Mouse (Mus musculus) neutrophil, adult 5-6 weeks (primary cell): Measurements from ENCODE around the gene Pla2g4e. TPM values are rescaled to one million over a fixed set of nuclear protein-coding genes. Genes with fewer than 3 reads are reported as not detected.

Source experiments
- ATAC-seq: fragments of 151-379, 151-347 bp; 2 replicates; pipeline ENCODE4 v1.8.0; 2017; ENCODE audit warnings: mild to moderate bottlenecking, moderate TSS enrichment; ENCODE audit not compliant: insufficient number of reproducible peaks, poor library complexity, low FRiP score, severe bottlenecking; ENCODE audit errors: extremely low read depth
- total RNA-seq: library from RNA; stranded (forward); fragments of 200-1000 nt; gene quantifications from 2 replicates; pipeline ENCODE4 v1.2.3, GENCODE M21; 2017

The Pla2g4e gene
- total RNA-seq = not detected in 2 replicates

DNA sequence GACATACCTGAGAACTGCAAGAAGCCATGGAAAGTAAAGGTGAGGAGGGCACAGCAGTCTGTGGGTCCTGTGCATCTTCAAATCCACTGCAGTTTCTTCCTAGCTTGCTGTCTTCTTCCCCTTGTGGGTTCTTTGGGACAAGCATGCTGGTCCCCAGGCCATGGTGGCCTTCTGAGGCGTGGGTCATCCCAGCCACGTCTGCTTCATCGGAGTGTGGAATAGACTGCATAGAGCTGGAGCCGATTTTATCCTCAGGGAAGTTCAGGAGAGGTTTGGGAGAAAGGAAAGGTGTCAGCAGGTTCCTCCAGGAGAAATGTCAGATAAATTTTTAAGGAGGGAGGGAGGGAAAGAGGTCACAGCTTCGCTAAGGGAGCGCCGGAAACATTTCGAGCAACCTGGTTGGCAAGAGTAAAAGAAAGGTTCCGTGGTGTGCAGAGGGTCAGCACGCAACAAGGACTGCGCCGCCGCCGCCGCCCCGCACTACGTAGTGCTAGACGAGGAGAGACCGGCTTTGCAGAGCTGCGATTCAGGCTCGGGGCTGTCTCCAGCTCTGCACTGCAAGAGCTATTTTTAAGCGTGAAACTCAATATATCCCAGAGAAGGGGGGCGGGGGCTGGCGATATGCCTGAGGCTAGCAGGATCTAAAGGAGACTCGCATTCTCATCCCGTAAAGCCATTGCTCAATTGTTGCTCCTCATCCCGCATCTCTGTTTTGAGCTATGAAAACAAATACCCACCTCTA, at the start of gene Pla2g4e:
Pla2g4e (minus strand) TSS at position 657 of the 742 bp plus-strand sequence.
- no peak for ATAC-seq

DNA sequence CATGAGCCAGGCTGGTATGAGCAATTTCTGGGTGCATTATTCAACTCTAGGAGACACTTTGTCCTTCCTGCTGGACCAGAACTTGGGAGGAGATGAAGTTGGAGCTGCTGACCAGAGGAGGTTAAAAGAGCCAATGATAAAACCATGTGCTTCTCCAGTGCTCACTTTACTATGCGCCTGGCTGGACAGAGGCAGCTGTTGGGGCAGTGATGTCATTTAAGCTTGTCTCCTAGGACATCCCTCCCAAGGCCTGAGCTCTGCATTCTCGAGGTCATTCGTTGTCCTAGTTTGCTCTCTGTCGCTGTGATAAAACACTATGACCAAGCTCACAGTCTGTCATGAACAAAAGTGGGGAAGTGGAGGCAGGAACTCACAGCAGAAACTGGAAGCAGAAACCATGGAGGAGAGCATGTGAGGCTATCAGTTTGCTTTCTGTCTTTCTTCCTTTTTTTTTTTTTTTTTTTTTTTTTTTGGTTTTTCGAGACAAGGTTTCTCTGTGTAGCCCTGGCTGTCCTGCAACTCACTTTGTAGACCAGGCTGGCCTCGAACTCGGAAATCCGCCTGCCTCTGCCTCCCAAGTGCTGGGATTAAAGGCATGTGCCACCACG, 46.4 kb upstream of the Pla2g4e start:
- no peak for ATAC-seq

DNA sequence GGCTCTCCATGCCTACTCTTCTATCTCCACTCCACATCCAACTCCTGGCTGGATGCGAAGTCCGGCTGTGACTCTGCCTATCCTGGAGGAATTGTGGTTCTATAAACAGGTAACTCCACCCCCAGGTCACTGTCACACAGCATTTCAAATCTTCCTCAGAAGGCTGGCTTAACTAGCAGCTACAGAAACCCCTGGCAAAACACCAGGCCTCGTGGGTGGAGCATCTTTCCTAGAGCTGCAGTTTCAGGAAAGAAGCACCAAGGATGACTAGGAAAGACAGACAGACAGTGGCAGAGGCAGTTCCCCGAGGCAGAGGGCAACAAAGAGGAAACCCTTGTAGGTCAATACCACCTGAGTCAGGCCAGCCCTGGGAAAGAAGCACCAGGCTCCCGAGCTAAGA, 43.9 kb upstream of the Pla2g4e start, which contains the start of gene Pla2g4d:
Pla2g4d (minus strand) TSS at position 203 of the 400 bp plus-strand sequence.
- no peak for ATAC-seq

DNA sequence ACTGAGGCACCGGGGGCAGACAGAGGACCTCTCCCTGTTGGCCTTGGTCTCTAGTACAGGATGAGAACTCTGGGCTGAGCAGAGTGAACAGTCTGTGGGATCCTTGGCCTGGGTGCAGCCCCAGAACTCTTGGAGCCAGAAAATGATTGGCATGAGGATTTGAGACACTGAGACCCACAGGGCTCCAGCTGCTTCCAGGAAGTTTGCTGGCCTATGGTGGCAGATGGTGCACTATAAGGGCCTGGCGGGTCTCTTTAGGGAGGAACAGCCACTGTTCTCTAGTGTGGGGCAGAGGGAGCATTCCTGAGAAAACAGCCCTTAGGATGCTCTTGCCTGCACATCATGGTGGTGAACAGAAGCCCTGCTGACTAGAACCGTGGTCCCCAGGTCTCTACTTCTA, 43.3 kb upstream of the Pla2g4e start:
- no peak for ATAC-seq

DNA sequence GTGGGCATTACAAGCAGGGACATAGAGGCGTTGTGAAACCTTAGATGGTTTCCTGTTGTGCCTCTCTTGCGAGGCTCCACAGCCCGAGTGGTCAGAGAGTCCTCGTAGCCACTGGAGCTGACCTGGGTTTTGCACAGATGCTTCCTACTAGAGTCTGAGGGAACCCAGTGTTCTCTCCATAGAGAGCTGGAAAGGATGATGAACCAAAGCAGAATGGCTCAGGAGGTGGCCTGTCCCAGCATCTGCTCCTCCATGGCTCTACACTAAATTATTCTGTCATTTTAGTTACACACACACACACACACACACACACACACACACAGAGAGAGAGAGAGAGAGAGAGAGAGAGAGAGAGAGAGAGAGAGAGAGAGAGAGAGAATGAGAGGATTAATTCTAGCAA, 40.5 kb upstream of the Pla2g4e start:
- no peak for ATAC-seq

DNA sequence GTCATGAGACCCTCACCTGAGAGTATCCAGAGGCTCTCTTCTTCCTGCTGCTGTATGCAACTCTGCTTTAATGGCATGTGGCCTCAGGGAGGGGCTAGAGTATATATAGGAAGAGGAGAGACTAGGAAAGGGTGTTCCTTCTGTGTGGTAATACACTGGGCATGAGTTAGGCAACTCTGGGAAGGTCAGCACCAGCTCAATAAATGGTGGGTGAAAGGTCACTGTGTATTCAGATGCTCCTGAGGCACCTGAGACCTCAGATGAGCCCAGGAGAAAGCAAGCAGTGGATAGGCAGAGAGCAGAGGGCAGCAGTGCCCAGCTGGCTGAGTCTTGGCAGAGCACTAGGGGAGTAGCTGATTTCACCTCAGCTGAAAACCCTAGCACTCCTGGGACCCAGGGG, 39.6 kb upstream of the Pla2g4e start:
- ATAC-seq = no peak

DNA sequence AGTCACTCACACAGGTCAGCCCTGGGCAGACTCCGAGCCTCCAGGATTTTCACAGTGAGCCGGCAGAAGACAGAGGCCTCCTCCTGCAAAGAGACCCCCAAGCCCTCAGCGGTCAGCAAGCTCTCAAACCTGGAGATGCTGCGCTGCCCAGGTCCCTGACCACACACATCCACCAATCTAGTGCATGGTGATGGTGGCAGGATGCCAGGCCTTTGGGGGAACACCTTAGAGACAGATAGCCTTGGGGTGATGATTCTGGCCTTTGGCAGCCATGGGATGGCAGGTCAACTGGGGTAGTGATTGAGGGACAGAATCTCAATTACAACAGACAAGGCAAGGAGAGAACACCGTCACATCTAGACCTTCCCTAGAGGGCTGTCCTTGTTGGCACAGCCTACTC, 39.0 kb upstream of the Pla2g4e start:
- no peak for ATAC-seq

DNA sequence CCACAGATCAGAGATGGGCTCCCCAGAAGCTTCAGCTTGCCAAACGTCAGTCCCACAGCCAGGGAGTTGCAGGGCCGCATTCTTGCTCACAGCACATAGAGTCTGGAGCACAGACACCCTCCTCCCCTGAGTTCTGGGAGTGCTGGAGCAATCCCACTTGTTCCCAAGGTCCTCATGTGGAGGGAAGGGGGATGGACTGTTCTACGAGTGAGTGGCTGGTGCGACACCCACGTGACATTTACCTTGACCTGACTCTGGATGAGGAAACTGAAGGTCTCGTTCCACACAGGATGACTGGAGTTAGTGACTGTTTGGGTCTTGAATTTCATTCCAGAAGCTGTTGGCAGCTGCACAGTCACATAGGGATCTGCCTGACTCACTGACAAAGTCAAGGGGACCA, 38.4 kb upstream of the Pla2g4e start:
- ATAC-seq = no peak

DNA sequence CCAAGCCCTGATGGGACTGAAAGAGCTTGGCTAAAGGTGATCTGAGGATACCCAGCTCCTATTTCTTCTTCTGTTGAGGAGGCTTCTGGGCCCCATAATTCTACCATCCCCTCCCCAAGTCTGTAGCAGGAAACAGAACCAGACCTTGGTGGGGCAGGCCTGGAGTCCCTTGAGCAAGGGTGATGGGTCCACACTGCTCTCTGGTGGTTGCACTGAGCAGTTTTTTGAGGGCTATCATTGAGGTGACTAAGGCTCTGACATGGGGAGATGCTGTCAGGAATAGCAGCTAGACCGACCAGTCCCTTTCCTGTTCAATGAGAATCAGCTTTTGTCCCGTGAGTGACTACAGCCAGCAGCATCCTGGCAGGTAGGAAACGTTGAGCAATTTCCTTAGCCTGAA, 36.1 kb upstream of the Pla2g4e start:
- ATAC-seq = no peak

DNA sequence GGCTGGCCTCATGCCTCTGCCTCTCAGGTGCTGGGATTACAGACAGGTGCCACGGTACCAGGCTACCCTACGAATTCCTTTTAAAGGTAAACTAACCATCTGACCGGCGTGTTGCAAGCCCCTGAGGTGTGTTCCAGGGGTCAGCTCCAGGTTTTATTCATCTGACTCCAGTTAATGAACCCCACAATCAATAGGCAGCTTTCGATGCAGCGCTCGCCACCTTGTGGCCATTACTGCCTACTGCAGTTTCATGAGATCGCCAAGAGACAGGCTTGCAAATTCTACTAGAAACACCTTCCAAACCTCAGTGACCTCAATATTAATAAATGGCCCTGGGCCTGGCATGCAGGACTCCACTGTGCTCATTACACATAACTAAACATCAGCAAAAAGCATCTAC, 34.8 kb upstream of the Pla2g4e start:
- no peak for ATAC-seq

DNA sequence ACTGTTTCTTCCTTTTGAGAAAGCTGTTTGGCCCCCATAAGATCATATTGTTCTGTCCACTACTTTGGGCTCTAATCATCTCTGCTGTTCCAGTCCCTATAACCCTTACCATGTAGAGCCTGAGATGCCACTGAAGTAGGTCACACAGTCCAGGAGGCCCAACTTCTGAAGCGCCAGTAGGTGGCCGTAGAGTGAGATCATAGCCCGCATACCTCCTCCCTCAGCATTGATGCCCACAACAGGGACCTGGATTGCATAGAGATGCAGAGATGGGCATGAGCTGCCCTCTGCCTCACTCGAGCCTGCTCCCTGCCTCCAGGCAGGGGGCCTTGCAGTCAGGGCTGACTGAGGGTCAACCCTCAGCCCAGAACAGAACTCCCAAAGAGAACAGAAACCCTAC, 31.8 kb upstream of the Pla2g4e start:
- no peak for ATAC-seq

DNA sequence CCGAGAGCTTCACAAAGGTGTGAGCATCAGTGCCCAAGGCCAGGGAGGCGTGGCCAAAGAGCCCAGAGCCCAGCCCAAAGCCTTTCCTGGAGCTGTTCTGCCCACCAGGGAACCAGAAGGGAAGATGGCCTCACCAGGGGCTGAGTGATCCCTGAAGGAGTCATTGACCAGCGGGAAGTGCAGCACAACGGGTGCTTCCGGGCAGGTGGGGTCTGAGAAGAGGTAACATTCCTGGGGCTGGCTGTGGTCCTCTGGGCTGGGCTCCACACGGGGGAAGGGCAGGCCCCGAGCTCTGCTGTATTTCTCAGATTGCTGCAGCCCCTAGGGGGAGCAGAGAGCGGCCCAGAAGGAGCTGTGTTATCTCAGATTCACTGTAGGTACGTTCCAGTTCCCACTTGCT, 23.5 kb upstream of the Pla2g4e start:
- ATAC-seq = no peak

DNA sequence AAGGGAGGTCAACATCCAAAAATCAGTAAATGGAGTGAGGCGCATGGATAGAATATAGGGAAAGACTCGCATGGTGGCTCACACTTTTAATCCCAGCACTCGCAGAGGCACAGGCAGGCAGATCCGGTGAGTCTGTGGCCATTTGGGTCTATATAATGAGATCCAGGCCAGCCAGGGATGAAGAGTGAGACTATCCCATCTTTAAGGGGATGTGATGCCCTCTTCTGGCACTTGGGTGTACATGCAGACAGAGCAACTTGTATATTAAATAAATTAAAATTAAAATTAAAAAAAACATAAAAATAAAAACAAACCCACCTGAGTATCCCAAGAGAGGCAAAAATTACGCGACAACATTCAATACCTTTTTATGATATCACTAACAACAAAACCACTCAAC, 20.4 kb upstream of the Pla2g4e start:
- no peak for ATAC-seq

DNA sequence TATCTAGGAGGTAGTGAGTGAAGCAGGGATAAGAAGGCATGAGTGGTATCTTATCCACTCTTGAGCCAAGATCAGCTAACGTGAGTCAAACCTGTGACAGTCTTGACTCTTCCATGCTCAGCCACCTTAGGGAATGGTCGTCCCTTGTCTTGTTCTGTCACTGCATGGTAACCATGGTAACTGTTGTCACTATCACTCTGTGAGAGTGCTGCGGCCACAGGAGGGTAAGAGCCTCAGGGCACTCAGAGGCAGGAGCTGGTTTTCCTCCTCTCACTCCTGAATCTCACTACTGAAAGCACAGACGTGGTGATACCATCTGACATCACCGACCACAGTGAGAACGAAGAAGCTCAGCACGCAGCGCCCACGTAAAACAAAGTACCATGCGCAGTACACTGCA, 19.7 kb upstream of the Pla2g4e start:
- no peak for ATAC-seq

DNA sequence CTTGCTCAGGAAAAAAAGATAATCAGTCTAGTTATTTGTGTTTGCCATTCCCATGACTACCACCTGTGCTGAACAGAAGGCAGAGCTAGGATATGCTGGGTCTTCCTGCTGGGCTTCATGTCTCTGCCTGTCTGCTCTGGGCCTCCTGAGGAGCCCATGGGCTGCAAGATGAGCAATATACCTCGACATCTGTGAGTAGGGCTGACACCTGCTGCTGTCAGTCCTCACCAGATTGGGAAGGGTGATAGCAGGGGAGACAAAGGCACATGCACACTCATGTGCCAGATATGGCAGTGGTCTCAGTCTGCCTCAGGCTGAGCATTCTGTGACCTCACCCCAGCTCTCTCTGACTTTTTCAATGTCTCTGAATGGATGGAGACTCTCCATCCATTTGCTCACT, 17.7 kb upstream of the Pla2g4e start:
- ATAC-seq = no peak

DNA sequence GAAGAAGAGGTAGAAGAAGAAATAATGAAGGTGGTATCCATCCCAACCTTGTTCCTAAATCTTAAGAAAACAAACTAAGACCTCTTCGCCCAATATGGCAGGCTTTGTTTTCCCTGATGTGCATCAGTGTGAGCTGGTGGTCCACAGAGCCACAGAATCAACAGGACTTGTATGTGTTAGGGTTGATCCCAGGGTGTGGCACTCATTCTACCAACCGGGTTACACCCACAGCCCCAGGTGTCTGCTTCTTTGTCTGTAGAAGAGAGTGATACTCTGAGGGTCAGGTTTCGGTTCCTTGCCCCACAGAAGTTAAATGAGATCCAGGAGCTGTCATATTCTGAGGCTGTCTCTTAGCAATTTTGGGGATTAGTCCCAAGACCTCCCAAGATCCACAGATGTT, 16.2 kb upstream of the Pla2g4e start:
- ATAC-seq = no peak

DNA sequence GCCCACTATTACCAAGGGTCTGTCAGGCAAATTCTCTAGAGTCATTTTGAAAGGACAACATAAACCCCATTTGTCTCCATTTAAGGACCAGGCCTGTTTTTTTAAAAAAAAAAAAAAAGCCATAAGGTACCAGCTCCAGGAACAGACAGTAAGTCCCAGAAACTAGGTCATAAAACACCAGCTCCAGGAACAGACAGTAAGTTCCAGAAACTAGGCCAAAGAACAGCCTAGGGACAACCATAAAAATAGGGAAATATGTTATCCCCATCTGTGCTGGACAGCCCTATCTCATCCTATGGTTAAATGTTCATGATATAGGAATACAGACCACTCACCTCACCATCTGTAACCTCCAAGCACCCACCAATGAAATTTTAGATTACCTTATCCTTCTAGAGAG, 11.1 kb upstream of the Pla2g4e start:
- no peak for ATAC-seq

DNA sequence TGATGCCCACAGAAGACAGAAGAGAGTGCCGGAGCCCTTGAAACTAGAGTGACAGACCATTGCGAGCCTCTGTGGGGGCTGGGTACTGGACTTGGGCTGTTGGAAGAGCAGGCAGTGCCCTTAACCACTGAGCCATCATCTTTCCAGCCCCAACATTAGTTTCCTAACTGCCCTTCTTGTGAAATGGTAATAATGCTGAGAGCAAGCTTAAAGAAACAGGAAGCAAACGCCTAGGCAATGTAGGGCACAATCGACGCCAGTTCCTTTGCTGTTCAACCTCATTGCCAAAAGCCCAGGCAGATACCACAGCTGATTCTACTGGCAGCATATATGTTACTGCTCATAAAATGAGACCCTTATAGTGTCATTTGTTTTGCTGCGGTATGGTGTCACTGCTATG, 7.5 kb upstream of the Pla2g4e start:
- ATAC-seq = no peak

DNA sequence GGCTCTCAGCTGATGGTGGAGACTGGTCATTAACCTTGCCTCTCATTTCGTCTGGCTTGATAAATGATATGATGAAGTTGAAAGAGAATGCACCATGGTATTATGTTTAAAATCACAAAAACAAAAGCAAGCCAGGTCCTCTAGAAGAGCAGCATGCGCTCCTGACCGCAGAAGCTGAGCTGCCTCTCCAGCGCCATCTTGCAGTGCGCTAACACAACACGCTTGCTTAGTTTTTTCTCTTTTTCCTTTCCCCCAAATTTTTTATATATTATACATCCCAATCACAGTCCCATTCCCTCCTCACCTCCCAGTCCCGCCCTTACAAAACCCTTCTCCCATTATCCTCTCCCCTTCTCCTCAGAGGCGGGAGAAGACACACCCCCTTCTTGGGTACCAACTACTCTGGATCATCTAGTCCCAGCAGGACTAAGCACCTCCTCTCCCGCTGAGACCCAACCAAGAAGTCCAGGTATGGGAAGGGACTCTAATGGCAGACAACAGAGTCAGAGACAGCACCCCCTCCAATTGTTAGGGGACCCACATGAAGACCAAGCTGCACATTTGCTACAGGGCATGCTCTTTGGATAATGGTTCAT, 384 bp upstream of the Pla2g4e start:
- ATAC-seq = no peak

DNA sequence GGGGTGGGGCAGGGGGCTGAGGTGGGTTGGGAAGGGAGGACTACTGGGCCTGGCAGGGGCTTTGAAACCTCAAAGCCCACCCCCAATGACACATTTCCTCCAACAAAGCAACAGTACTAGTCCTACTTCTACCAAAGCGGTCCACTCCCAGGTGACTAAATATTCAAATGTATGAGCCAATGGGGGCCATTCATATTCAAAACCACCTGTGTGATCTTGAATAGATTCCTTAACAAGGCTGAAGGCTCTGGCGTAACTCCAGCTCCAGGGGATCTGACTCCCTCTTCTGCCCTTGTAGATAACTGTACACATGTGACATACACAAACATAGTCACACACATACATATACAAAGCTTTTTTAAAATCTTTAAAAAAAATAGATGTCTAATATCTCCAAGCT, 1.1 kb downstream of the Pla2g4e start:
- ATAC-seq = no peak
